Mouse (Mus musculus) myocyte (in vitro differentiated cells): ENCODE data around the gene B3galt4.

Experiments
- CEBPB ChIP-seq: IDR thresholded peaks from 2 replicates; pipeline ENCODE4 v1.6.1; 2011; ENCODE audit warnings: mild to moderate bottlenecking, moderate library complexity; ENCODE audit not compliant: poor library complexity, insufficient read depth, severe bottlenecking
- E2F4 ChIP-seq: IDR thresholded peaks from one replicate; pipeline ENCODE4 v1.6.1; 2011; ENCODE audit warnings: mild to moderate bottlenecking, control low read depth, moderate library complexity; ENCODE audit not compliant: insufficient read depth
- MAX ChIP-seq: IDR thresholded peaks from one replicate; pipeline ENCODE4 v1.6.1; 2011; ENCODE audit warnings: low read depth, mild to moderate bottlenecking, control low read depth
- MYOD1 ChIP-seq, 3 experiments: IDR thresholded peaks; one replicate each; pipeline ENCODE4 v1.6.1; 2011; ENCODE audit warnings: control low read depth in 2 of 3, low read depth in 2 of 3, mild to moderate bottlenecking in 2 of 3, moderate library complexity in 1 of 3; ENCODE audit not compliant: insufficient read length in 2 of 3, control insufficient read depth in 1 of 3
- MYOG ChIP-seq, 3 experiments: IDR thresholded peaks; one replicate each; pipeline ENCODE4 v1.6.1; 2011; ENCODE audit warnings: control low read depth in 2 of 3, low read depth in 2 of 3, mild to moderate bottlenecking in 2 of 3; ENCODE audit not compliant: insufficient read length in 2 of 3, control insufficient read depth in 1 of 3, insufficient read depth in 1 of 3
- POLR2A ChIP-seq: IDR thresholded peaks from one replicate; pipeline ENCODE4 v1.6.1; 2011; ENCODE audit warnings: low read depth, mild to moderate bottlenecking, control low read depth, moderate library complexity; ENCODE audit not compliant: insufficient read length
- POLR2AphosphoS2 ChIP-seq: IDR thresholded peaks from one replicate; pipeline ENCODE4 v1.6.1; 2011; ENCODE audit warnings: low read depth, control low read depth; ENCODE audit not compliant: insufficient read length
- REST ChIP-seq: IDR thresholded peaks from one replicate; pipeline ENCODE4 v1.6.1; 2011; ENCODE audit warnings: mild to moderate bottlenecking, control low read depth, moderate library complexity; ENCODE audit not compliant: insufficient read depth, insufficient read length
- SRF ChIP-seq: IDR thresholded peaks from one replicate; pipeline ENCODE4 v1.6.1; 2011; ENCODE audit warnings: low read depth; ENCODE audit not compliant: control insufficient read depth, insufficient read length
- TCF12 ChIP-seq: IDR thresholded peaks from one replicate; pipeline ENCODE4 v1.6.1; 2011; ENCODE audit warnings: mild to moderate bottlenecking, control low read depth; ENCODE audit not compliant: poor library complexity, insufficient read depth, severe bottlenecking
- TCF3 ChIP-seq: IDR thresholded peaks from one replicate; pipeline ENCODE4 v1.6.1; 2011; ENCODE audit warnings: low read depth, control low read depth; ENCODE audit not compliant: insufficient read length
- USF1 ChIP-seq: IDR thresholded peaks from one replicate; pipeline ENCODE4 v1.6.1; 2011; ENCODE audit warnings: low read depth, mild to moderate bottlenecking, control low read depth, moderate library complexity

- no peak for TF ChIP-seq POLR2A
- TF ChIP-seq MAX, result no peak
- no peak for TF ChIP-seq TCF12
- TF ChIP-seq SRF, result no peak
- TF ChIP-seq TCF3, result no peak
- no peak for TF ChIP-seq MYOG (IDR thresholded peaks at IDR 0.05; ENCODE audit: control insufficient read depth in 1 of 3, insufficient read depth in 1 of 3, insufficient read length in 2 of 3, low read depth in 2 of 3)
- no peak for TF ChIP-seq MYOD1 (IDR thresholded peaks at IDR 0.05; ENCODE audit: control insufficient read depth in 1 of 3, insufficient read length in 2 of 3, low read depth in 2 of 3)
- TF ChIP-seq E2F4, result no peak
- TF ChIP-seq POLR2AphosphoS2, result no peak
- no peak for TF ChIP-seq USF1
- TF ChIP-seq CEBPB, result no peak
- TF ChIP-seq REST, result no peak
These were observed 24.9 kb downstream of the B3galt4 start for GRCm38 (mm10) chr17:33926207-33926932.
